Mouse (Mus musculus) neural tube, embryonic 14.5 days (tissue): ENCODE measurements around the gene Gm17657. TPM values are rescaled to one million over a fixed set of nuclear protein-coding genes. Genes with fewer than 3 reads are reported as not detected.

ENCODE experiments used
- ATAC-seq: fragments of 200-750 bp; cut with Nextera tagmentation; 2 replicates; pipeline ENCODE4 v1.8.0; 2017; ENCODE audit warnings: low read depth, mild to moderate bottlenecking, moderate TSS enrichment, moderate library complexity
- H3K27ac ChIP-seq: fragments of 300-500 bp; sonication (generic); 2 replicates; pipeline ENCODE4 v1.5.1; 2014; ENCODE audit warnings: low read depth, mild to moderate bottlenecking, control low read depth, low read length, moderate library complexity, mixed read lengths
- H3K27me3 ChIP-seq: fragments of 300-500 bp; sonication (generic); 2 replicates; pipeline ENCODE4 v1.6.1; 2014; ENCODE audit warnings: low read length; ENCODE audit not compliant: control insufficient read depth, insufficient read depth
- H3K36me3 ChIP-seq: fragments of 300-500 bp; sonication (generic); 2 replicates; pipeline ENCODE4 v1.6.1; 2014; ENCODE audit warnings: low read length, mixed read lengths; ENCODE audit not compliant: control insufficient read depth, insufficient read depth
- H3K4me1 ChIP-seq: fragments of 300-500 bp; sonication (generic); 2 replicates; pipeline ENCODE4 v1.6.1; 2014; ENCODE audit warnings: low read length; ENCODE audit not compliant: control insufficient read depth, insufficient read depth
- H3K4me2 ChIP-seq: fragments of 300-500 bp; sonication (generic); 2 replicates; pipeline ENCODE4 v1.6.1; 2014; ENCODE audit warnings: mild to moderate bottlenecking, low read depth, low read length, control low read depth
- H3K4me3 ChIP-seq: fragments of 300-500 bp; sonication (generic); 2 replicates; pipeline ENCODE4 v1.5.1; 2014; ENCODE audit warnings: low read depth, low read length, control low read depth, mixed read lengths
- H3K9ac ChIP-seq: fragments of 300-500 bp; sonication (generic); replicated peaks from 2 replicates; pipeline ENCODE4 v1.6.1; 2014; ENCODE audit warnings: low read depth, mild to moderate bottlenecking, control low read depth, low read length, mixed read lengths
- H3K9me3 ChIP-seq: fragments of 300-500 bp; sonication (generic); 2 replicates; pipeline ENCODE4 v1.6.1; 2016; ENCODE audit warnings: low read length; ENCODE audit not compliant: control insufficient read depth
- WGBS: fragments of 180-500 bp; shearing (Covaris S2); extraction: QIAGEN DNeasy Blood & Tissue Kit; methylation state at CpG from one replicate; pipeline ENCODE4 v1.1.7; 2014; 5-methylcytosine and 5-hydroxymethylcytosine counted together
- microRNA-seq: library from miRNA; unstranded; fragments of <30 nt; microRNA quantifications from one replicate; pipeline ENCODE4, GENCODE M21; 2016
- polyA plus RNA-seq: library from polyadenylated mRNA; unstranded; fragments of >200 nt; fragmentation: Nextera tagmentation; extraction: Ambion mirVana; gene quantifications from 2 replicates; pipeline ENCODE4 v1.2.1, GENCODE M21; 2014

Gene Gm17657
- polyA plus RNA-seq, 1 experiment from 2014 or later, result not detected

DNA sequence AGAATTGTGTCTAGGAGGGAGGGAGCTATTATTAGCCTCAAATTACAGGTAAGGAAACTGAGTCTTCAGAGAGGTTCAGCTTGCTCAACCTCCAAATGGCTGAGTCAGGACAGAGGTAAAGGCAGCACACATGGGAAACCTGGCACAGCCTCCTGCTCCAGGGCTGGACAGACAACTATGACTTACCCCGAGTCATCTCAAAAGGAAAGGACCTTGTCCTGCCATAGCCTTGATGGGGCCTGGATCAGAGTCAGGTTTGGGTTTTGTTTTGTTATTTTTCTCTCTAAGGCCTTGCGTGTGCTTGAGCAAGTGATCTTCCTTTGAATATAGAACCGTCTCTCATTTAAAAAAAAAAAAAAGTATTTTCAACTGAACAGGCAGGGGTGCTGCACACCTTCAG lies 74.3 kb downstream of the Gm17657 start:
- H3K9ac ChIP-seq, result no peak overlapping the region
- H3K4me3 ChIP-seq, result no peak overlapping the region
- no peak overlapping the region for H3K4me2 ChIP-seq
- no peak overlapping the region for H3K27ac ChIP-seq
- H3K36me3 ChIP-seq, result no peaks in the 10 kb centered on the region
- whole genome bisulfite sequencing, result 94% methylated on average over 3 of the region's 3 CpGs
- no peaks in the 10 kb centered on the region for H3K27me3 ChIP-seq
- no peaks in the 10 kb centered on the region for H3K4me1 ChIP-seq
- no peaks in the 10 kb centered on the region for H3K9me3 ChIP-seq
- ATAC-seq, result no peak

DNA sequence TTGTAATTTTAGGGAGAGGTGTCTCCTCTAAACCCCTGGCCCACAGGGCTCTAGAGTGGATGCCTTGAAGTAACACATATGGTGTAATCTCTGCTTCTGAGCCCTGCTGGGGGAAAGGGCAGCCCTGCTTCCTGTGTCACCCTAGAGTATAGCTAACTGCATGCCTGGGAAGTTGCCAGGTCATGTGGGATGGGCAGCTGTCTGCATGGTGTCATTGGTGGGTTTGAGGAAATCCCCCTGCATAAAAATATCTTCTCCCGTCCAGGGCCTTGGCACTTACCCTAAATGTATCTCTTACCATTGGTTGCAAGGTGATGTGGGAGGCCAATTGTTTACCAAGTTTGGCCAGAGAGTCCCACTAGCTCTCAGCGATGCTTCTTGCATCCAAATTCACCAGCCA lies 75.4 kb downstream of the Gm17657 start:
- H3K4me1 ChIP-seq, result no peaks in the 10 kb centered on the region
- H3K9ac ChIP-seq, result no peak overlapping the region
- H3K36me3 ChIP-seq, result no peaks in the 10 kb centered on the region
- no peaks in the 10 kb centered on the region for H3K27me3 ChIP-seq
- 91% methylated on average over 2 of the region's 2 CpGs for WGBS
- H3K9me3 ChIP-seq, result no peaks in the 10 kb centered on the region
- no peak for ATAC-seq
- H3K27ac ChIP-seq, result no peak overlapping the region
- H3K4me3 ChIP-seq, result no peak overlapping the region
- H3K4me2 ChIP-seq, result no peak overlapping the region

DNA sequence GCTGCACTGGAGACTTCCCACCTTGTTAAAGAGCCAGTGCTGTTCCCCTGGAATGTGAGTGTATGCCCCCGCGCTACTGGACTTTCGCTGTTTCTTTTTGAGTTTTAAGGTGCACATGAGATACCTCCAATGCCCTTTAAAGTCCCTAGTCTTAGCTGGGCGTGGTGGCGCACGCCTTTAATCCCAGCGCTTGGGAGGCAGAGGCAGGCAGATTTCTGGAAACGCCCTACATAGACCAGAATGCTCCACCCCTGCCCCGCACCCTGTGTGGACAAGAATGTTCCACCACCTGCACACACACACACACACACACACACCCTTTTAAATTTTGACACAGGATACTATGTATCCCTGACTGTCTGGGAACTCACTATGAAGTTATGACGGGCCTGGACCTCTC lies 76.0 kb downstream of the Gm17657 start:
- no peak overlapping the region for H3K4me2 ChIP-seq
- no peak for ATAC-seq
- no peak overlapping the region for H3K9ac ChIP-seq
- no peaks in the 10 kb centered on the region for H3K9me3 ChIP-seq
- no peaks in the 10 kb centered on the region for H3K4me1 ChIP-seq
- H3K27ac ChIP-seq, result no peak overlapping the region
- H3K4me3 ChIP-seq, result no peak overlapping the region
- H3K27me3 ChIP-seq, result no peaks in the 10 kb centered on the region
- WGBS, result 97% methylated on average over 10 of the region's 10 CpGs
- H3K36me3 ChIP-seq, result no peaks in the 10 kb centered on the region

Small RNA genes lying within 50 kb of the gene (microRNA-seq; reads per million reads assigned to microRNA genes)
- gene Mir7667, result not detected

Other genes starting within 250 kb of the Gm17657 start
- gene Pi16, start 232.0 kb downstream of the Gm17657 start, polyA plus RNA-seq, result 0.75 and 0.92 TPM in 2 replicates
- gene Mtch1, start 201.7 kb downstream of the Gm17657 start, polyA plus RNA-seq, result 517 and 551 TPM in 2 replicates
- 3.7 and 3.8 TPM in 2 replicates for gene Fgd2, start 188.7 kb downstream of the Gm17657 start, polyA plus RNA-seq
- 7.6 TPM in 2 replicates for gene Pim1, start 58.9 kb downstream of the Gm17657 start, polyA plus RNA-seq
- gene Tbc1d22b, start 147 bp upstream of the Gm17657 start, polyA plus RNA-seq, result 25.5 and 26.5 TPM in 2 replicates
- gene Tmem217, start 2.7 kb upstream of the Gm17657 start, polyA plus RNA-seq, result 0.39 and 0.46 TPM in 2 replicates
- gene Rnf8, start 65.2 kb upstream of the Gm17657 start, polyA plus RNA-seq, result 76.8 and 81.4 TPM in 2 replicates
- 1.7 and 2.7 TPM in 2 replicates for gene Gm28043, start 65.2 kb upstream of the Gm17657 start, polyA plus RNA-seq
- gene Cmtr1, start 111.0 kb upstream of the Gm17657 start, polyA plus RNA-seq, result 114 and 118 TPM in 2 replicates
- gene Ccdc167, start 167.4 kb upstream of the Gm17657 start, polyA plus RNA-seq, result 9.3 and 12.9 TPM in 2 replicates